Mouse (Mus musculus): Measurements from ENCODE around the gene Cpa4.

DNA sequence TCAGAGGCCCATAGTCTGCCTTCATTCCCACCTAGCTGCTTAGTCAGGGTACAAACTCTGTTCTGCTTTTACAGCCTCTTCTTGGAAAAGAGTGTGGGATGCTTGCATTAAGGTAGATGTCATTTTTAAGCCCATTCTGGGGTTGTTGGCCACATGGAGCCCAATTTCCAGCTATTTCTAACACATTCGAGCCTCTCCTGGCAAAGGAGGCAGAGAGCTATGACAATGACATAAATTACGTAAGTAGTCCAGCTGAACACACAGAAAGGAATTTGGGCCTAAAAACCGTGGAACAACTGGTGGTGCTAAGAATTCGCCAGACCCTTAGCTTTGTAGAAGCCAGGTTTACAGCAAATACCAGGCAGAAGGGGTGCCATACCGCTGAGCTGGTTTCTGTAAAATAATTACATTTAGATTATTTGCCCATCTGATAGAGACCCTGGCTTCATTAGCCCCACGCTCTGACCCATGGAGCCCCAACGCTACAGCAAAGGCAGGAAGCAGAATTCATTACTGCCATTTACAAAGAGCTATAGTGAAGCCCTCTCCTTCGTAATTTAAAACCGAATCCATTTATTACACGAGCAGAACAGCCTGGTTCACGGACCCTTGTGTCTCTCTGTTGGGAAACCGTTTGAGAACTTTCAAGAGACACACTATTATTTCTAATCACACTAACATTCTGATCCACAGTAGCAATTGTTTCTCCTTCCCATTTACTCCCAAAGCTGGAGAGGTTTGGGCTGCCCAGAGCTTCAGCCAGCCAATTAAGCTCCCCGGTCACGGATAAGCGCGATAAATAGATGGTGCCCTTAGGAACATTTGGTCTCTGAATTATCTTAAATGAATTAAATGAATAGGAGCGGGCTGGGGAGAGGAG is 12.0 kb downstream of the Cpa4 start:
- no peak for TF ChIP-seq CTCF (IDR thresholded peaks at IDR 0.05; ENCODE audit: low read depth, low read length)
- TF ChIP-seq POLR2A (IDR thresholded peaks at IDR 0.05; ENCODE audit: borderline replicate concordance, low read depth, low read length): no peak

Data from bone marrow macrophage, adult 2 months (primary cell).